Mouse (Mus musculus) retina, postnatal 7 days (tissue): ENCODE results near the gene Lrrtm3.

Experiments used
- DNase-seq: peaks from one replicate; pipeline ENCODE4 v3.0.0-alpha.2; 2012; ENCODE audit warnings: low read depth, low spot score

Gene Lrrtm3

GRCm38 (mm10) chr10:64089680-64090460, at the start of gene Lrrtm3:
Lrrtm3 (minus strand) TSS chr10:64090277.
- DNase-seq, result peak; percentile 58

GRCm38 (mm10) chr10:64135481-64135880, 45.4 kb upstream of the Lrrtm3 start:
- DNase-seq, result no peak

- DNase-seq, result no peak
Observed at GRCm38 (mm10) chr10:64133461-64133860, 43.4 kb upstream of the Lrrtm3 start.

GRCm38 (mm10) chr10:64130397-64131150, 40.5 kb upstream of the Lrrtm3 start:
- peak; percentile 4 for DNase-seq

- no peak for DNase-seq
Observed at GRCm38 (mm10) chr10:64118833-64119232, 28.8 kb upstream of the Lrrtm3 start.

GRCm38 (mm10) chr10:64115246-64115645, 25.2 kb upstream of the Lrrtm3 start:
- DNase-seq, result no peak

- DNase-seq, result no peak
Observed at GRCm38 (mm10) chr10:64096532-64096931, 6.5 kb upstream of the Lrrtm3 start.

GRCm38 (mm10) chr10:64088774-64089460, 1.2 kb downstream of the Lrrtm3 start:
- no peak for DNase-seq

GRCm38 (mm10) chr10:64087936-64088773, 1.9 kb downstream of the Lrrtm3 start:
- no peak for DNase-seq

- DNase-seq, result no peak
Observed at GRCm38 (mm10) chr10:64087521-64087920, 2.6 kb downstream of the Lrrtm3 start.

GRCm38 (mm10) chr10:64086567-64087391, 3.3 kb downstream of the Lrrtm3 start:
- DNase-seq, result no peak

- no peak for DNase-seq
Observed at GRCm38 (mm10) chr10:64086183-64086566, 3.9 kb downstream of the Lrrtm3 start.

GRCm38 (mm10) chr10:64084465-64084864, 5.6 kb downstream of the Lrrtm3 start:
- DNase-seq, result no peak

GRCm38 (mm10) chr10:64083813-64084212, 6.3 kb downstream of the Lrrtm3 start:
- DNase-seq, result no peak

- no peak for DNase-seq
Observed at GRCm38 (mm10) chr10:64082345-64082744, 7.7 kb downstream of the Lrrtm3 start.

GRCm38 (mm10) chr10:64076410-64077052, 13.5 kb downstream of the Lrrtm3 start:
- no peak for DNase-seq

GRCm38 (mm10) chr10:64075944-64076343, 14.1 kb downstream of the Lrrtm3 start:
- DNase-seq, result no peak

GRCm38 (mm10) chr10:64063704-64064103, 26.4 kb downstream of the Lrrtm3 start:
- no peak for DNase-seq

GRCm38 (mm10) chr10:64049946-64050345, 40.1 kb downstream of the Lrrtm3 start:
- DNase-seq, result no peak

- DNase-seq, result no peak
Observed at GRCm38 (mm10) chr10:64049151-64049550, 40.9 kb downstream of the Lrrtm3 start.
